Mouse (Mus musculus) heart, adult 8-10 months (tissue): ENCODE measurements around the gene Tnfsf12. TPM values are rescaled to one million over a fixed set of nuclear protein-coding genes. Genes with fewer than 3 reads are reported as not detected.

Source experiments
- DNase-seq: peaks from one replicate; pipeline ENCODE4 v3.0.0; 2022; ENCODE audit warnings: low spot score
- microRNA-seq: library from miRNA; unstranded; fragments of <30 nt; microRNA quantifications from one replicate; pipeline ENCODE4 v1.2.0, GENCODE M21; 2022
- total RNA-seq, 4 experiments: library from RNA; stranded (reverse); gene quantifications; 2 replicates each; pipeline ENCODE4 v1.2.4; 2022

Gene Tnfsf12
- total RNA-seq, 4 experiments from 2014 or later = 14.9 to 19.6 (median 17.5) TPM

GRCm38 (mm10) chr11:69655264-69656064 is 40.2 kb downstream of the Tnfsf12 start, which contains the start of gene Sox15:
Gene Sox15, plus strand, starts transcription at chr11:69655314.
- peak; percentile 33 for DNase-seq

- DNase-seq = no peak
Observed at GRCm38 (mm10) chr11:69654760-69655159, 40.9 kb downstream of the Tnfsf12 start.

GRCm38 (mm10) chr11:69653399-69653798 is 42.2 kb downstream of the Tnfsf12 start:
- no peak for DNase-seq

GRCm38 (mm10) chr11:69645860-69646259 is 49.8 kb downstream of the Tnfsf12 start:
- DNase-seq = no peak

Small RNA genes lying within 50 kb of the gene (microRNA-seq; reads per million reads assigned to microRNA genes)
- gene Mir1934 = 5.0 reads per million, percentile 11 among the genes with 10 or more reads in this experiment

Other genes with a start within 250 kb of the Tnfsf12 start
- under 1 TPM; 0.22 to 0.66 (median 0.40) TPM for gene Dnah2, start 146.7 kb downstream of the Tnfsf12 start, total RNA-seq
- gene Efnb3, start 135.6 kb downstream of the Tnfsf12 start, total RNA-seq = 100 to 1,000 TPM; 105 to 137 (median 128) TPM
- gene Wrap53, start 115.6 kb downstream of the Tnfsf12 start, total RNA-seq = 1 to 10 TPM; 4.6 to 6.7 (median 5.6) TPM
- 10 to 100 TPM; 12.8 to 16.3 (median 14.1) TPM for gene Trp53, start 115.5 kb downstream of the Tnfsf12 start, total RNA-seq
- gene Atp1b2, start 89.9 kb downstream of the Tnfsf12 start, total RNA-seq = 10 to 100 TPM; 12.4 to 16.3 (median 13.1) TPM
- not detected for gene Shbg, start 77.9 kb downstream of the Tnfsf12 start, total RNA-seq
- gene Sat2, start 73.8 kb downstream of the Tnfsf12 start, total RNA-seq = 1 to 10 TPM; 2.6 to 5.3 (median 3.3) TPM
- gene Fxr2, start 62.9 kb downstream of the Tnfsf12 start, total RNA-seq = 100 to 1,000 TPM in 1 of 4 experiments, 10 to 100 TPM in 3; 92.4 to 109 (median 94.5) TPM
- not detected for gene Sox15, start 40.5 kb downstream of the Tnfsf12 start, total RNA-seq
- 10 to 100 TPM; 13.6 to 18.8 (median 15.5) TPM for gene Mpdu1, start 33.2 kb downstream of the Tnfsf12 start, total RNA-seq
- 1 to 10 TPM; 4.5 to 7.0 (median 6.3) TPM for gene Cd68, start 29.7 kb downstream of the Tnfsf12 start, total RNA-seq
- gene Eif4a1, start 23.4 kb downstream of the Tnfsf12 start, total RNA-seq = 100 to 1,000 TPM; 162 to 194 (median 186) TPM
- gene Senp3, start 13.8 kb downstream of the Tnfsf12 start, total RNA-seq = 10 to 100 TPM; 27.2 to 40.0 (median 28.7) TPM
- 1 to 10 TPM; 2.6 to 4.3 (median 2.9) TPM for gene Tnfsf13, start 10.1 kb downstream of the Tnfsf12 start, total RNA-seq
- 1 to 10 TPM; 1.4 to 4.2 (median 3.1) TPM for gene Tnfsfm13, start 249 bp upstream of the Tnfsf12 start, total RNA-seq
- gene Polr2a, start 62.8 kb upstream of the Tnfsf12 start, total RNA-seq = 10 to 100 TPM; 28.5 to 35.7 (median 32.9) TPM
- gene Slc35g3, start 66.1 kb upstream of the Tnfsf12 start, total RNA-seq = not detected
- 10 to 100 TPM; 43.7 to 52.4 (median 49.3) TPM for gene Zbtb4, start 70.1 kb upstream of the Tnfsf12 start, total RNA-seq
- gene Chrnb1, start 100.1 kb upstream of the Tnfsf12 start, total RNA-seq = 1 to 10 TPM; 2.2 to 4.3 (median 3.8) TPM
- gene Fgf11, start 106.0 kb upstream of the Tnfsf12 start, total RNA-seq = 1 to 10 TPM; 2.1 to 3.3 (median 2.6) TPM
- under 1 TPM; 0.14 to 0.57 (median 0.31) TPM for gene Tmem102, start 109.8 kb upstream of the Tnfsf12 start, total RNA-seq
- gene Gm39566, start 119.4 kb upstream of the Tnfsf12 start, total RNA-seq = not detected
- not detected for gene Spem2, start 122.6 kb upstream of the Tnfsf12 start, total RNA-seq
- gene Spem1, start 126.3 kb upstream of the Tnfsf12 start, total RNA-seq = not detected
- 1 to 10 TPM; 3.1 to 6.9 (median 4.3) TPM for gene Nlgn2, start 141.9 kb upstream of the Tnfsf12 start, total RNA-seq
- gene Tmem256, start 142.7 kb upstream of the Tnfsf12 start, total RNA-seq = 100 to 1,000 TPM; 193 to 338 (median 283) TPM
- gene Plscr3, start 150.5 kb upstream of the Tnfsf12 start, total RNA-seq = 10 to 100 TPM; 20.7 to 25.3 (median 21.7) TPM
- under 1 TPM in 1 of 4 experiments, not detected in 3; 0.23 TPM for gene Tnk1, start 162.9 kb upstream of the Tnfsf12 start, total RNA-seq
- gene Tmem95, start 182.2 kb upstream of the Tnfsf12 start, total RNA-seq = not detected
- 1 to 10 TPM; 2.0 to 2.6 (median 2.4) TPM for gene Kctd11, start 185.6 kb upstream of the Tnfsf12 start, total RNA-seq
- gene Acap1, start 199.7 kb upstream of the Tnfsf12 start, total RNA-seq = 1 to 10 TPM in 2 of 4 experiments, under 1 TPM in 2; 0.16 to 1.1 (median 0.83) TPM
- under 1 TPM; 0.43 to 0.81 (median 0.60) TPM for gene 2810408A11Rik, start 205.1 kb upstream of the Tnfsf12 start, total RNA-seq
- gene Neurl4, start 205.2 kb upstream of the Tnfsf12 start, total RNA-seq = 10 to 100 TPM; 38.0 to 50.9 (median 43.4) TPM
- gene Gps2, start 218.0 kb upstream of the Tnfsf12 start, total RNA-seq = 10 to 100 TPM; 23.2 to 32.1 (median 27.7) TPM
- 100 to 1,000 TPM; 410 to 451 (median 437) TPM for gene Eif5a, start 226.1 kb upstream of the Tnfsf12 start, total RNA-seq
- gene Ybx2, start 239.9 kb upstream of the Tnfsf12 start, total RNA-seq = 10 to 100 TPM; 13.8 to 32.7 (median 24.3) TPM